ENCODE assay signal across 22 mouse cellular contexts in genomic region chr11:76206793-76207192, GRCm38 (mm10). TPM values are rescaled to one million over a fixed set of nuclear protein-coding genes. Genes with fewer than 3 reads are reported as not detected.
"Had no signal": no experiment of that assay in that cellular context is flagged by ENCODE, and none has a peak within 500 bp of the region (broad histone marks: within the 10 kb centered on the region; RNA-seq: fewer than 3 reads in every experiment).

No protein-coding gene starts in this region.

- ATAC-seq: lung, postnatal 0 days; midbrain, embryonic 13.5 days; midbrain, embryonic 15.5 days had no signal

- H3K9me3 ChIP-seq: lung, embryonic 15.5 days; megakaryocyte, embryonic 14.5 days; midbrain, embryonic 13.5 days; midbrain, embryonic 15.5 days; neural tube, embryonic 12.5 days; stomach, embryonic 15.5 days had no signal

- H3K4me3 ChIP-seq: lung, embryonic 15.5 days; megakaryocyte, embryonic 14.5 days; midbrain, embryonic 13.5 days; midbrain, embryonic 15.5 days; neural tube, embryonic 12.5 days; stomach, embryonic 15.5 days had no signal

- DNase-seq: lung, postnatal 14 days; lung, postnatal 36 days; right cerebral cortex, postnatal 14 days; thymus, adult 2 months; thymus, postnatal 25 days; thymus, postnatal 4 days had no signal

- H3K9ac ChIP-seq: lung, embryonic 15.5 days; midbrain, embryonic 13.5 days; midbrain, embryonic 15.5 days; neural tube, embryonic 12.5 days; stomach, embryonic 15.5 days had no signal

- H3K4me2 ChIP-seq: lung, embryonic 15.5 days; midbrain, embryonic 11.5 days; midbrain, embryonic 13.5 days; midbrain, embryonic 15.5 days; neural tube, embryonic 12.5 days; stomach, embryonic 15.5 days had no signal

- H3K27me3 ChIP-seq: lung, embryonic 15.5 days; midbrain, embryonic 13.5 days; midbrain, embryonic 15.5 days; neural tube, embryonic 12.5 days; stomach, embryonic 15.5 days had no signal

- H3K27ac ChIP-seq: lung, embryonic 15.5 days; macrophage; midbrain, embryonic 13.5 days; midbrain, embryonic 15.5 days; neural tube, embryonic 12.5 days; stomach, embryonic 15.5 days; stomach, postnatal 0 days had no signal

RNA-seq across cellular contexts. Expression of gene Dbil5, which starts 10.6 kb away (rescaled TPM):
- total RNA-seq: megakaryocyte progenitor cell, adult 5-6 weeks; midbrain, postnatal 0 days; monocyte, adult 5-6 weeks; neutrophil, adult 5-6 weeks had no signal
- polyA plus RNA-seq: macrophage; neural tube, embryonic 14.5 days; spleen, adult 2 months had no signal

RNA-seq across cellular contexts. Expression of gene Gemin4, which starts 10.7 kb away (rescaled TPM):
- total RNA-seq: monocyte, adult 5-6 weeks had no signal
